17 mouse cellular contexts compared by ENCODE assay signal in genomic region chr9:112253730-112254129, GRCm38 (mm10). TPM values are rescaled to one million over a fixed set of nuclear protein-coding genes. Genes with fewer than 3 reads are reported as not detected.
"Had no signal": no experiment of that assay in that cellular context is flagged by ENCODE, and none has a peak within 500 bp of the region (broad histone marks: within the 10 kb centered on the region; RNA-seq: fewer than 3 reads in every experiment).

No protein-coding gene starts in this region.

- H3K4me3 ChIP-seq: midbrain, embryonic 10.5 days; midbrain, embryonic 12.5 days; myocyte; neural tube, embryonic 13.5 days; neural tube, embryonic 15.5 days; stomach, embryonic 15.5 days had no signal

- DNase-seq: lung, embryonic 14.5 days; lung, postnatal 10 days; lung, postnatal 4 days; midbrain, embryonic 14.5 days; right cerebral cortex, postnatal 14 days; thymus, adult 2 months; thymus, postnatal 25 days; thymus, postnatal 4 days had no signal

- H3K4me1 ChIP-seq: midbrain, embryonic 10.5 days; midbrain, embryonic 12.5 days; neural tube, embryonic 13.5 days; neural tube, embryonic 15.5 days; stomach, embryonic 15.5 days had no signal

- ATAC-seq: midbrain, embryonic 16.5 days had no signal

- H3K36me3 ChIP-seq: midbrain, embryonic 10.5 days; midbrain, embryonic 12.5 days; neural tube, embryonic 13.5 days; neural tube, embryonic 15.5 days; stomach, embryonic 15.5 days had no signal

- H3K27me3 ChIP-seq: midbrain, embryonic 12.5 days; neural tube, embryonic 13.5 days; neural tube, embryonic 15.5 days; stomach, embryonic 15.5 days had no signal

- H3K27ac ChIP-seq: midbrain, embryonic 10.5 days; midbrain, embryonic 12.5 days; neural tube, embryonic 13.5 days; neural tube, embryonic 15.5 days; stomach, embryonic 15.5 days; stomach, postnatal 0 days had no signal

- H3K9ac ChIP-seq: lung, embryonic 14.5 days; midbrain, embryonic 12.5 days; neural tube, embryonic 13.5 days; neural tube, embryonic 15.5 days; stomach, embryonic 15.5 days had no signal

- H3K4me2 ChIP-seq: lung, embryonic 14.5 days; midbrain, embryonic 12.5 days; neural tube, embryonic 13.5 days; neural tube, embryonic 15.5 days; stomach, embryonic 15.5 days had no signal

- H3K9me3 ChIP-seq: midbrain, embryonic 10.5 days; midbrain, embryonic 12.5 days; neural tube, embryonic 13.5 days; neural tube, embryonic 15.5 days; stomach, embryonic 15.5 days had no signal

RNA-seq across cellular contexts. Expression of gene Arpp21, which starts 18.0 kb away (rescaled TPM):
- polyA plus RNA-seq: urinary bladder, adult 2 months had no signal
